Mouse (Mus musculus) megakaryocyte-erythroid progenitor cell, adult 5-6 weeks (primary cell): ENCODE data around the gene Dennd1b. TPM values are rescaled to one million over a fixed set of nuclear protein-coding genes. Genes with fewer than 3 reads are reported as not detected.

ENCODE experiments used
- ATAC-seq: replicated peaks from 2 replicates; pipeline ENCODE4 v1.8.0; 2016; ENCODE audit warnings: mild to moderate bottlenecking, inconsistent platforms; ENCODE audit not compliant: severe bottlenecking, poor library complexity, low FRiP score, low TSS enrichment
- total RNA-seq, 2 experiments: library from RNA; stranded (forward) in 1 of 2; stranded (reverse) in 1 of 2; fragments of 200-1000, 215-1000 nt in 1 of 2; fragments of >200 nt in 1 of 2; fragmentation: Nextera tagmentation in 1 of 2; gene quantifications; 2 replicates each; pipeline ENCODE4 v1.2.3; 2014 to 2017

The Dennd1b gene
- total RNA-seq, 2 experiments from 2014 or later: 13.8 to 21.0 TPM

DNA sequence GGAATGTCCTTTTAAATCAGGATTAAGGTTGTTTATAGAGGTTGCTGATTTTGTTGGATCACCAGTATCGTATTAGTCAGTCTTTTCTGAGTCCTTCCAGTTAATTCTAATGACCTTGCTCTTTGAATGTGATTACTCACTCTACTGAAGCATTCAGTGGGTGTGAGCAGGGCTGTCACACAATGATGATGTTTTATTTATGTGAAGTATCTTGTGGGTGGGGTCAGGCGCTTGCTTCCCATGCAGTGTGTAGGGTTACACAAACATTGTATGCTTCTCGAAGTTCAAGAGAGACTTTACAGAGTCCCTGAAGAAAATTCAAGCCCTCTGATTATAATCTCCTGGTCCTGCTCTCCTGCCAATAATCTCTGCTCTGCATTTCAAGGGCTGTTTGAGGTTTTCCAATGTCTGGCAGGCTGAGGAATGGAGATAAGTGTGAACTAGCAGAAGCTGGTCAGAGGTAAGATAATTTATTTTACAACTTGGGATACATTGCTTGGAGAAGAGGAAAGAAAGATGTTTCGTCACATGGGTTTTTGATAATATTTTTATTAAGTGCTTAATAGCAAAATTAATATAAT, 3.2 kb upstream of the Dennd1b start:
- peak; percentile 17; the same call in 1 of the 2 replicates for ATAC-seq

DNA sequence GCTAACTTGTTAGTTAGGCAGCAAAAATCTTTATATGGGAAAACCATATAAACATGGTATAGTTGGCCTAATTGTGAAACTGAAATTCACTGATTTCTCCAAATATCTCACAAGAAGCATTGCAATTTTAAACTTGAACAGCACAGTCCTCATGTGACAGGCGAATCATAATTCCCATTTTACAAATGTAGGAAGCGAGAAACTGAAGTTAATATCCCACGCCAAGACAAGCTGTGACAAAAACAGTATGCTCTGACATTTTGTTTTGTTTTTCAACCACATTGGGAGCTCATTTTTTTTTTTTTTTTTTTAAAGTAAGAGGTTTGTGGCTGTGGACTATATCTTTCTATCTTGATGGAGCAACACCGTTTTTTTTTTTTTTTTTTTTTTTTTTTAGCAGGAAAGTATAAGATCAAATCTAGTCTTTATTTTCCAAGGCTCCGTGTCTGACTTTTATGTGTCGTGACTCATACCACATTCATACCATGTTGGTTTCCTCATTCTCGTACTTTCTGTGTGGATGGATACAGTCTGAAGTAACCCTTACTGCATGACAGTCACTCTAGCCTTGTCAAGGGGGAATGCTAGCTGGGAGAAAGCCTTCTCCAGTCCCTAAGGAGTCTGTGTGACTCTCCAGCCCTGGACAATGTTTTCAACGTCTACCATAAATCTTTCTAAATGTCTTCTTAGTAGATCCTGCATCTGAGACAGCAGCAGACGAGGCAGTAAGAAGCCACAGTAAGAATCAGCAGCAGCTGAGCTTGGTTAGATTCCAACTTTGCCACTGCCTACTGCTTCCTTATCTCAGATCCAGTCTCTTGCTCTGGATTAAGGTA, 751 bp upstream of the Dennd1b start:
- peak; percentile 43 for ATAC-seq

DNA sequence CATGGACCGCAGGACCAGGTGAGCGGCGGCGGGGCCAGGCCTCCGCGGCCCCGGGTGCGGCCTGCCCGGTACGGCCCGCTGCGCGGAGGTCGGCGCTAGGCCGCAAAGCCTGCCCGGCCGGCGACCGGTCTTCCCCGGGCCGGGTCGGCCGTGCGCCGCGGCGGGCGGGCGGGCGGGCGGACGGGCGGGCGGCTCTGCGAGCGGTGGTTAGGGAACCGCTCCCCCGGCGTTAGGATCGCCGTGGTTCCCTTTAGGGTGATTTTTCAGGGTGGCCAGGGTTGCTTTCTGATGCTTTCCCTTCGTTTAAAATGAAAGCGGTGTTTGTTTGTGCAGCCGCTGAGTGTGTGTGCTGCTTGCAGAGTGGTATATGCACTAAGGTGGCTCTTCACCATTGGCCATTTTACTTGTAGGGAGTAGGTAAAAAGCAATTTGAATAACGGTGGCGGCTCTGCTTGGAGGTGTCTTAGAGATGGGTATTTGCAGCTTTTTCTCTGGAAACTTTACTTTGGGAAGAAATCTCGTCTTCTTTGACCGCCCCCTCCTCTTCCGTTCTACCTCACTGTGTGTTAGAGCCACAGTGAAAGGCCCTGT, 728 bp downstream of the Dennd1b start:
- peak; percentile 51 for ATAC-seq

DNA sequence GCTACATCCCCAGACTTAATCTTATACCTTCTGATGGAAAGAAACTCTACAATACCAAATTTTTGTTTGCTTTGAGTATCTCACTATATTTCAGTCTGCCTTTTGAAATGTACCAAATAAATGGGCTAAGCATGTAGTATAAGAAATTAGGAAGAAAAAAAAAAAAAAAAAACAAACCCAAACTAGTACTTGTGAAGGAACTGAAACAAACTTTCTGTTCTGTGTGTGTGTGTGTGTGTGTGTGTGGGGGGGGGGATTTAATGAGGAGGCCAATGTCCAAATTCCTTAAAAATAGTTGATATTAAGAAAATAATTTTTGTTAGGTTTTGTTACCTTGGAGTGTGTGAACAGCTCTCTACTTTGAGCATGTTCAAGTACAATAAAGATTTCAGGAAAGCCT, 1.8 kb downstream of the Dennd1b start:
- ATAC-seq: no peak

DNA sequence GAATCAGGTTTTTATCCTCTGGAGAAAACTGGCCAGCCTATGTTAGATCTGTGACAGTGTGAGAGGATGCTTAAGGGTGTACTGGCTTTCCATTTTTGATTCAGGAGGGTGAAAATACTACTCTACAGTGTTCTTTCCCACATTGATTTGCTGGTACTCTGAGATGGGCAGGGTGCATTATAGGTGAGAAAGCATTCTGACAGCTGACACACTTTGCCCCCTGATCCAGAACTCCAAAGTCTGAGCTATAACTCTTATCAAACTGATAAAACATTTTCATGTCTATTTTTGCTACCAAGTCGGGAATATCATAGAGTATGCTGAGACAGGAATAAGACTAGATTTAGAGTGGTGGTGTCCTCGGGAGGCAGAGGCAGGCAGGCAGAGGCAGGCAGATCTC, 2.3 kb downstream of the Dennd1b start:
- no peak for ATAC-seq

DNA sequence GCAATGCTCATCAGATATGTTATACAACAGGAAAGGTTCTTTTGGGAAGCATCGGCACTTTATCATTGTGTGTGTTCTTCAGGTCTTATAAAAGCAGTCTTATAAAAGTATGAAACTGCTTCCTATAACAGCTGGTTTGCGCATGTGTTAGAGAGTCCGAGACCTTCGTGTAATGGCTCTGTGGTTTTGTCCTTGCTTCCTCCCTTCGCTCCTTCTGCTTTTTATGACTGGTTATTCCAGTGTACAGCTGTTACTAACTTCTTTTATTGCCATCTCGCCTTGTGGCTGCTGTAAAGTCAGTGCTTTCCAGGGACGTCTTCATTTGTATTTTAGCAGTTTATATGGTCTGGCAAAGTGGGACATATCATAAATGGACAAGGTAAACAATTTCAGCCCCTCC, 4.2 kb downstream of the Dennd1b start:
- no peak for ATAC-seq

DNA sequence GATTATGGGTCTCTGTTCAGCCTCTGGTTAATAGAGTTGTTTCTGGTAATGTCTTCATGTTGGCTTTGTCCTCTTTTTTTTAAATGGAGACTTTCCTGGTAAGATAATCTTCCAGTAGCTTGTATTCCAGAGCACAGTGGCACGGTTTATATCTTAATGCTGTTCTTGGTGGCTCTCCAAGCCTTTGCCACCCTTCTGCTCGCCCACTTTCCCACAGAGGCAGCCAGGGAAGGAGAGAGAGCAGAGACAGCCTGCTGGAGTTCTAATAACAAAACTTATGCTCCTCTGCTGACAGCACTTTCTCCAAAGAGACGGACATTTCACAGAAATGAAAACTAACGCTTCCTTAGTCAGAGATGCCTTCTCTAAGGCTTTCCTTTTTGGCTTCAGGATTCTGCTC, 6.8 kb downstream of the Dennd1b start:
- no peak for ATAC-seq

DNA sequence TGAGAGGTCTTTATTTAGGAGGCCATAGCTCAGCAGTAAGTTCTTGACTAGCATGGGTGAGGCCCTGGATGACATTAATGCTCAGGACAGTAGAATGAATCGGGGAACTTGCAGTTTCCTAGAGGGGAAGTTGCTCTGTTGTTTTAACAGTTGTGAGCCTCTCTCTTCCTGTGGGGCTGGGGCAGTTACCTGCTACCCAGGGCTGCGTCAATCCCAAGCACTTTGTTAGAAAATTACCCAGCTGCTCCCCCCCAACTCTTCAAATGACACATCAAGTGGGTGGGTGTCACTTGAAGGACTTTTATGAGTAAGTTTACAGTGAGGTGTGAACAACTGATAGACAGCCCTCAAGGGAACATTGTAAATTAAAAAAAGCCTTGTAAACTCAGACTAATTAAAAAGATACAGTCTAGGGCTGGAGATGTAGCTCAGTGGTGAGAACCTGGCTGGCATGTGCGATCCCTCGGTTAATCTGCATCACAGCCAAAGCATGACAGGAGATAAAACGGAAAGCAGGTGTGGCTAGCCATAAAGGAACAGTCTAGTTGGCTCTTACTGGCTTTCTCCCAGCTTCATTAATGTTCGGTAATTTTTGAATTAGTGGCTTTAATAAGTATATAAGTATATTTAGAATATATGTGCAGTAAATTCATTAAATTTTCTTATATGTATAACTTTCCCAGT, 10.4 kb downstream of the Dennd1b start:
- peak; percentile 88 for ATAC-seq

DNA sequence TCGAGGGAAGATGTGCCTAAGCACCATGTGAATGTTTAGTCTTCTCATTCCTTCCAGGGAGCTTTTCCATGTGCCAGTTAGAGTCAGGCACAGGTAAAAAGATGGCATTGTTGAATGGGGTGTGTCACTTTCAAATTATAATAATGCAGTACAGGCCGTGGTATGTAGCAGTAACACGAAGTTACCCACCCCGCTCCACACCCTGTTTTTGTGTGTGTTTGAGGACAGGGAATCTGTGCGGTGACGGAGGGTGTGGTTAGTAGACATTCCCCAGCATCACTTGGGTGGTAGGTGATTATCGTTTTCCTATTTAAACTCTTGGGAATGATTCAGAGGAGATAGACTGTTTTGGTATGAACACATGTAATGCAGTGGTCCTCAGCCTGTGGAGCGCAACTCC, 11.6 kb downstream of the Dennd1b start:
- no peak for ATAC-seq

DNA sequence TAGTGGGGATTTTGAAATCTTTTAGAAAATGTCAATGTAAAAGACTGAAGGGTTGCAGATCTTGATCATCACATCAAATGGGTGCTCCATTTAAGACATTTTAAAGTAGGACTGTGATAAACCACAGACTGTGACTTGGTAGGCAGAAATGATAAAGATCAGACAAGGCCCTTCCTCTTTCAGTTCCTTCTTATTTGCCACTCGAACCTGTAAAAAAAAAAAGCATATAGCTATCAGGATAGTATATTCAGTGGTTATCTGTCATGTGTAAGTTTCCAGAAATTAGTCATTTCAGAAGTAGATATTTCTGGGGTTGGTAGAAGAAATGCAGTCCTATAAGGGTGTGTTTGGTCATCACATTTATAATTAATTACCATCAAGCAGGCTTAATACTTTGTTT, 12.7 kb downstream of the Dennd1b start:
- ATAC-seq: no peak

DNA sequence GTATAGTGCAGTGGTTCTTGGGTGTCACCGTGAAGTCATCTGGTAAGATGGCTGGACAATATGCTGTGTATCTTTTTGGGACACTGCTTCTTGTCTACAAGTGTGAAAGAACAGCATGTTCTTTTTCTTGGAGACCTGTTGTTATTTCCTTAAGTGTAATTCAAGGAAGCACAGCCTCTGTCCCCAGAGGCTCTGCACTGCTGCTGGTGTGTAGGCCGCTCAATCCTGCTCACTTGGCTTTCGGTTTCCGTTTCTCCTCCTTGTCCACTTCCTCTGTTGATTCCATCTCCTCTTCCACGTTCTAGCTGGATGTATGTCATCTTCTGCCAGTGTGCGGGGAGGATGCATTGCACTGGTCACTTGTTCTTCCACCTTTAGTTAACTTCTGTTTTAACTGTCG, 19.0 kb downstream of the Dennd1b start:
- ATAC-seq: no peak; the same call in 1 of the 2 replicates

DNA sequence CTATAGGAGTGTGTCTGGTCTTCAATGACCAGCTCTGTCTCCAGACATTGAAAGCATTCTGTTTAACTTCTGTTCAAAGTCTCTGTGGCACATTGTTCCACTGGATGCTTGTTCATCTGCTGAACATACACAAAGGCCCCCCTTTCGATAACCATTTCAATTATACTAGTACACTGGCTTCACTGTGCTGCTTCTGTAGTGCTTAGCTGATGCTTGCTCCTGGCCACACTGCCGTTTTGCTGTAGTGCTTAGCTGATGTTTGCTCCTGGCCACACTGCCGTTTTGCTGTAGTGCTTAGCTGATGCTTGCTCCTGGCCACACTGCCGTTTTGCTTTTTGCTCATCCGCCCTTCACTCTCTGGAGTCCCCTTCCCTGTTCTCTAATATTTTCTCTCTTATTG, 19.4 kb downstream of the Dennd1b start:
- peak; percentile 28; the same call in 1 of the 2 replicates for ATAC-seq

DNA sequence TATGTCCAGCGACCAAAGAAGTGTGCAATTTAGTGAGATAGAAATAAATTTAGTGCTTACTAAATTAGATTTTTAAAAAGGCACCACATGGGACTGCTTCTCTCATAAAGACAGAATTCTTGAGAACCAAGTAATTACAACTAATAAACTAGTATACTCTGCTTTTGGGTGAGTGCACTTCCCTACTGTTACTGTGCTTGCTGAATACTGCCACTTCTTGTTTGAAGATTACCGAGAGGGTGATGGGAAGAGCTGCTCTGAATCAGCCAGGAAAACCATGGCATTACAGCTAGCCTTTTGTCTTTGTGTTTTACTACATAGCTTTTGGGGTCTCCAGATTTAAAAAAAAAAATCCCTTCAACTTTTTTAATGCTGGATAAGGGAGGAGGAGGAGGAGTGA, 19.8 kb downstream of the Dennd1b start:
- ATAC-seq: no peak

DNA sequence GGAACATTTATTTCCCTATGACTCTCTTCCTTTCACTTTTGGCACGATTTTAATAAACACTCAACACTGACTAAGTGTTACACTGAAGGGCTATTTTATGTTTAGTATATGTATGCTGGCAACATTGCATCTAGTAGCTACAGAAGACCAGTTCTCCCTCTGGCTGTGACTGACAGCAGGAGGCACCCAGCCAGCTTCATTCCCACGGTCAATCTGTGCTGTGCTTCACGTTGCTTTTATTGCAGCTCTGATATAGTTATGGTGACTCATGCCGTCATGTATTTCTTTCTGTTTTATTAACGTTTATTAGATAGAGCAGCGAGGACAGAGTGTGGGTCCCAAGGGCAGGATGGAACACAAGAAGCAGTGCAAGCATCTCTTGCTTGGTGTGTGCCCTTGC, 20.2 kb downstream of the Dennd1b start:
- ATAC-seq: no peak

DNA sequence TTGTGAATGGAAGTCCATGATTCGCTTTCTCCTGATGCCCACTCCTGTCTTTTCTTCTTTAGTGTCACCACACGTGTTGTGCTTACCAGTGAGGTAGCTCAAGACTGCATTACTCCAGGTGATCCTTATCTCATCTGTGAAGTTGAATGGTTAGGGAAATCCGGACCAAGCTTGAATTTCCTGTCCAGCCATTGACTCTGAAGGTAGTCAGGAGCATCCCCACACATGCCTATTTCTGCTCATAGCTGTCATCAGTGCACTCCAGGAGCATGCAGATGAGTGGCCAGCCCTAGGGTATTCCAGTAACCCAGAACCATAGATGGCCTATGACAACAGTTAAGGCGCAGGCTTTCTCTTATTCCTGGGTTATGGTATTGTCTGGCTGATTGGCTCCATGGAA, 20.9 kb downstream of the Dennd1b start:
- ATAC-seq: no peak

DNA sequence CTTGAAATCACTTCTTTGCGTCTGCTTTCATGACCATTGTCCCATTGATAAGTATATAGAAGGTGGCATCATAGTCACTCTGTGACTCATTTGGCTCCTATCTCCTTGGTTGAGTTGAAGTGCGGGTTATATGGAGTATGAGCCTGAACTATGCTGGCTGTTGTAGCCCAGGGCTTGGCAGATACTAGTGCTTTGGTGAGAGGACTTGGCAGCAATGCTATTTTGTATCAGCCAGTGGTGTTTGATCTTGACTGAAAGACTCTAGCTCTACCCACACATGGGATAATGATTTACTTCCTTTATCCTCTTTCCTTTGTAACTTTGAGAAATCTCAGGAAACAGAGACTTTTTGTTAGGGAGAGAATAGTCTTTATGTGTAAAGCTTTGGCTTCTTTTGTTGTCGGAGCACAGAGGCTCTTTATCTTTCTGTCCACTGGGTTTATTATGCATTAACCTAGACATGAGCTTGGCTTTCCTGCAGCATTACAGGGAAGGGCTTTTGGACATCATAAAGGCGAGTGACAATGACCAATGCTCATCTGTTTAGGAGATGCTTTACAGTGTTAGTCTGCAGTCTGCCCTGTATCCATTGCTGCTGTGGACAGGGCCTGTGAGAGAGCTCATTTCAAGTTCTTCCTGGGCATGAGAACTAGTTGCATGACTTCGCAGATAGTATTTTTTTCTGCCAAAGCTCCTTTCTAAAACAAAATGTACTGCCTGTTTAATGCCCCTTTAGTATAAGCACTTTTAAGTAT, 29.3 kb downstream of the Dennd1b start:
- no peak for ATAC-seq

DNA sequence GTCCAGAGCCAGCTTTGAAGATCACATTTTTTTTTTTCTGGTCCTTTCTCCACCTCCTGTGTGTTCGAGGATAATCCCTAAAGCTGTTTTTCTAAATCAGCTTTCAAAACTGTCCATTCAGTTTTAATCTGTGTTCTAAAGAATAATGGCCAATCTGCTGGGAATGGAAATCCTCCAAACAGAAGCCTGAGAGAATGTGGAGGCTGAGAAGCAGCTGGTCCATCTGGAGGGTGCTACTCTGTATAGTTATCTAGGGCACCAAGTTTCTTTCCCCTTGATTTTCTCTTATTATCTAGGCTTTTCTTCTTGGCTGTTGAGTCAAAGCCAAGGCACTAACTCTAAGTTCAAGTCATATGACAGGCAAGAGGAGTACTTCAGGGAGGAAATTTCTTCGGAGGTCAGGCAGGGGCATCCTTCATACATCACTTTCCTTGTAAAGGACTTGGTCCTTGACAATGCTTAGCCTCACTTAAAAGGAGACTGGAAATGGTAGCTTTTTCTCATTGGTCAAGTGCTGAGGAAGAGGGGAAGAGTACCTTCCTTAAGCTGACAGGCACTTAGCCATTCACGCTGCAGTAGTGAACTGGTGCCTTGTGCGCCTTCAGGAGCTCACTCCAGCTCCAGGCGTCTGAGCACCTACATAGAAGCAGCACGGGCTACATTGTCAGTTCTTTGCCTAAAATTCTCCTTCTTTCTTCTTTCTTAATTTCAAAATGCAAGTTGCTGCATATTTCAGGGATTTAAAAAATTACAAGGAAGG, 32.6 kb downstream of the Dennd1b start:
- peak; percentile 50 for ATAC-seq

DNA sequence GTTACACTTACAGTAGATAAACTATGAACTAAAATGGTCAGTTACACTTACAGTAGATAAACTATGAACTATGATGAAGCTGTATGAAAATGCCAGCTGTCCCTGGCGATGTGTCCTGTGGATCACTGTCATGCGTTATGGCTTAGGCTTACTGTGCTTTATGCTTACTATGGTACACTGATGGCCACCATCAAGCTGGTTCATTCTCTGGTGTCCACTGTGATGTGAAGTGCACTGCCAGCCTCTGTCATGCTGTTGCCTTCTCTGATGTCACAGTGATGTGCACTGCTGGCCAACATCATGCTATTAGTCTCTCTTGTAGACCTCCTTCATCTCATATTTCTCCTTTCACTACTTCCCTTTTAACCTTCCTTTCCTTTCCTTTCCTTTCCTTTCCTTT, 33.4 kb downstream of the Dennd1b start:
- ATAC-seq: no peak
